Mouse (Mus musculus): ENCODE data around the gene Dgkh.

GRCm38 (mm10) chr14:78775226-78775625 lies 42.6 kb upstream of the Dgkh start:
- TF ChIP-seq CTCF (conservative IDR thresholded peaks at IDR 0.05; ENCODE audit: low read length) = no peak
- no peak for TF ChIP-seq POU5F1 (IDR thresholded peaks at IDR 0.05; ENCODE audit: borderline replicate concordance, low read length)
- no peak for TF ChIP-seq NANOG (IDR thresholded peaks at IDR 0.05; ENCODE audit: borderline replicate concordance, low read length)
